Mouse (Mus musculus): ENCODE results near the gene Nme3. TPM values are rescaled to one million over a fixed set of nuclear protein-coding genes. Genes with fewer than 3 reads are reported as not detected.

The Nme3 gene
- total and polyA plus RNA-seq, 2 experiments from 2014 or later, result 74.7 to 75.7 TPM

DNA sequence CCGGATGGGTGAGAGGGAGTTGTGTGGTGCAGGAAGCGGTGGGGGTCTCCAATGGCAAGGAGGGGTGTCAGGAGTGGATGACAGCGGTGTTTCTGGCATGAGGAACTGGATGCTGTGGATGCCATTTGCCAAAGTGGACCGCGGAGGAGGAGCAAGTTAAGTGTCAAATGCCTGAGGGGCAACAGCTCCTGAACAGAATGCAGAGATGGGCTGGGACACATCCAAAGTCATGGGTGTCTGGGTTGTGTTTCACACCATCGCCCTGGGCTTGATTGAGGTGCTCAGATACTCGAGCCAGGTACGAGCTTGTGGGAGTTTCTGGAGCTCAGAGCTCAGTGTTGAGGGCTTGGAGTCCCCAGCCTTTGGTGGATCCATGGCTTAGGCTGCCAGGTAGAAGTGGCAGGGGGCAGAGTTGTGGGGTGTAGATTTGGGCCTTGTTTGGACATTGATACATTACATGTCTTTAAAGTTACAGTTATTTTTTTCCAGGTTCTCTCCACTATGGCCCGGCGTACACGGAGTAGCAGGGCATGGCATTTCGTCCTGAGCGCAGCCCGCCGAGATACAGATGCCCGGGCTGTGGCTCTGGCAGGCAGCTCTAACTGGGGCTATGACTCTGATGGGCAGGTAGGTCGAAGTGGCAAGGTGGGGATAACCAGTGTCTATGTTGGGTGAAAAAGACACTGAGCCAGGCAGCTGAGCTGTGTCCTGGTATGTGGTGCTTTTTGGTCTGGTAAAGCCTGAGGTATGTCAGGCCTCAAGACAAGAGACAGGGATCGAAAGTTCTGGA, 8.8 kb upstream of the Nme3 start:
- H3K4me1 ChIP-seq (ENCODE audit: insufficient read depth), result peaks cover 9% of the 10 kb centered on the region
- H3K4me3 ChIP-seq (ENCODE audit: low read depth, low read length), result peak overlapping the region; percentile 86
- ATAC-seq (no peak), DNase-seq (no peak)
- 65% methylated on average over 18 of the region's 18 CpGs for WGBS
- H3K36me3 ChIP-seq (ENCODE audit: insufficient read depth), result peaks cover 46% of the 10 kb centered on the region
- H3K27ac ChIP-seq (ENCODE audit: low read depth, low read length), result peak overlapping the region; percentile 84; the same call in 1 of the 2 replicates
- H3K4me2 ChIP-seq (ENCODE audit: low read depth), result peak overlapping the region; percentile 92
- H3K9me3 ChIP-seq (ENCODE audit: low read length), result no peaks in the 10 kb centered on the region
- no peak for TF ChIP-seq CTCF (IDR thresholded peaks at IDR 0.05; ENCODE audit: low read depth)
- no peaks in the 10 kb centered on the region for H3K27me3 ChIP-seq (ENCODE audit: insufficient read depth, low read length)
- H3K9ac ChIP-seq, result peak overlapping the region; percentile 77

DNA sequence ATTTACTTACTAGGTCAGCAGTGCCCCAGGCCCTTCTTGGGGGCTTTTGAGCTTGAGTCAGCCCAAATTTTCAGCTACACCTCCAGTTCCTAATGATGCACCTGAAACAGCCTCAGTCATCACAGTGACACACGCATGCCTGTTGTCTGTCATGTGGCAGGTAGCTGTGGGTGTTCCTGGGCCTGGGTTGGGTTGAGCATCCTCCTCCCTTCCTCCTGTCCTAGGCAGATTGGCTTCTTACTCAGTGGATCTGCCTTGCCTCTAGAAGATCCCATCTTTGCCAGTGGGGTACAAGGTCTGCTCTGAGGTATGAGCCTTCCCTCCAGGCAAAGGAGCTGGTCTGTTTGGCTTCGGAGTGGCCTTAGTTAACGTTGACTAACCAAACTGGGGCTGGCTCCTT, 7.4 kb upstream of the Nme3 start:
- Histone ChIP-seq H3K27ac (ENCODE audit: low read depth, low read length) (no peak overlapping the region), H3K9me3 (ENCODE audit: low read length) (no peaks in the 10 kb centered on the region), H3K4me2 (ENCODE audit: low read depth) (no peak overlapping the region), H3K4me1 (ENCODE audit: insufficient read depth) (peaks cover 13% of the 10 kb centered on the region), H3K4me3 (ENCODE audit: low read depth, low read length) (no peak overlapping the region), H3K27me3 (ENCODE audit: insufficient read depth, low read length) (no peaks in the 10 kb centered on the region), H3K9ac (no peak overlapping the region), H3K36me3 (ENCODE audit: insufficient read depth) (peaks cover 46% of the 10 kb centered on the region)
- 93% methylated on average over 3 of the region's 3 CpGs for WGBS
- ATAC-seq (no peak), DNase-seq (no peak)
- TF ChIP-seq CTCF (IDR thresholded peaks at IDR 0.05; ENCODE audit: low read depth), result no peak

- peaks cover 43% of the 10 kb centered on the region for H3K36me3 ChIP-seq (ENCODE audit: insufficient read depth)
- 86% methylated on average over 19 of the region's 19 CpGs for WGBS
- H3K4me1 ChIP-seq (ENCODE audit: insufficient read depth), result peaks cover 18% of the 10 kb centered on the region
- no peaks in the 10 kb centered on the region for H3K27me3 ChIP-seq (ENCODE audit: insufficient read depth, low read length)
- H3K4me3 ChIP-seq (ENCODE audit: low read depth, low read length), result no peak overlapping the region
- TF ChIP-seq CTCF (IDR thresholded peaks at IDR 0.05; ENCODE audit: low read depth), result no peak
- no peak for DNase-seq
- no peak overlapping the region for H3K4me2 ChIP-seq (ENCODE audit: low read depth)
- H3K27ac ChIP-seq (ENCODE audit: low read depth, low read length), result no peak overlapping the region
- H3K9me3 ChIP-seq (ENCODE audit: low read length), result no peaks in the 10 kb centered on the region
- no peak for ATAC-seq
- no peak overlapping the region for H3K9ac ChIP-seq
Measured at GRCm38 (mm10) chr17:24890151-24891092, 5.9 kb upstream of the Nme3 start.

DNA sequence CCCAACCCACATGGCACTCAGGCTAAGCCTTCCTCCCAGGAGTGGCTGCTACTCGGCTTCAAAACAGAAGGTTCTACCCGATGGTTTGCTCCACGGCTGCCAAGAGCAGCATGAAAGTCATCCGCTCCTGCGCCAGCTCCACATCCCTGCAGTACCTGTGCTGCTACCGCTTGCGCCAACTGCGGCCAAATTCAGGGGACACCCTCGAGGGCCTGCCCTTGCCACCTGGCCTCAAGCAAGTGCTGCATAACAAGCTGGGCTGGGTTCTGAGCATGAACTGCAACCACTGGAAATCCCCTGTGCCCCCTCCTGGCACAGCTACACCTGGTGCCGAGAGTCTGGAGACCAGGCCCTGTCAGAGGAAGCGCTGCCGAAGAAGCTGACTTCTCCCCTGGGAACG, 5.0 kb upstream of the Nme3 start:
- no peaks in the 10 kb centered on the region for H3K9me3 ChIP-seq (ENCODE audit: low read length)
- no peak overlapping the region for H3K4me3 ChIP-seq (ENCODE audit: low read depth, low read length)
- no peak overlapping the region for H3K4me2 ChIP-seq (ENCODE audit: low read depth)
- no peak for TF ChIP-seq CTCF (IDR thresholded peaks at IDR 0.05; ENCODE audit: low read depth)
- no peak overlapping the region for H3K9ac ChIP-seq
- no peak for DNase-seq
- no peak for ATAC-seq
- WGBS, result 85% methylated on average over 12 of the region's 13 CpGs
- peaks cover 23% of the 10 kb centered on the region for H3K4me1 ChIP-seq (ENCODE audit: insufficient read depth)
- peaks cover 43% of the 10 kb centered on the region for H3K36me3 ChIP-seq (ENCODE audit: insufficient read depth)
- no peak overlapping the region for H3K27ac ChIP-seq (ENCODE audit: low read depth, low read length)
- H3K27me3 ChIP-seq (ENCODE audit: insufficient read depth, low read length), result no peaks in the 10 kb centered on the region

DNA sequence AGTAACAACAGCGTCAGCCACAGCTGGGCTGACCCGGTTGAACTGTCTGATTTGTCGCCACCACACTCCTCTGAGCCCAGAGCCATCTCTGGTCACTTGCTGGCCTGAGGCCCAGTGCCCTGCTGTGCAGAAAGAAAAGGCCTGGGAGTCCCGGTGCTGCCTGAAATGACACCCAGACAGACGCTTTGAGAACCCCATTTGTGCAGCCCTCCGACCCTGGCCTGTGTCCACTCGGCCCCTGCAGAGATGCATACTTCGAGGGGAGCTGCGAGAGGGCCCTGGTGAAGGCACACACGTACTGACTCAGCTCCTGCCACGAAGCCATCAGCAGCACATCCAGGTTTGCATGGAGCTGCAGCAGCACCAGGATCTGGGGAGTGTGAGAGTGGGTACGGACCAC, 3.5 kb upstream of the Nme3 start:
- H3K36me3 ChIP-seq (ENCODE audit: insufficient read depth), result peaks cover 47% of the 10 kb centered on the region
- no peaks in the 10 kb centered on the region for H3K9me3 ChIP-seq (ENCODE audit: low read length)
- 87% methylated on average over 12 of the region's 12 CpGs for WGBS
- no peaks in the 10 kb centered on the region for H3K27me3 ChIP-seq (ENCODE audit: insufficient read depth, low read length)
- peaks cover 22% of the 10 kb centered on the region for H3K4me1 ChIP-seq (ENCODE audit: insufficient read depth)
- H3K27ac ChIP-seq (ENCODE audit: low read depth, low read length), result no peak overlapping the region
- H3K4me2 ChIP-seq (ENCODE audit: low read depth), result no peak overlapping the region
- no peak overlapping the region for H3K4me3 ChIP-seq (ENCODE audit: low read depth, low read length)
- no peak overlapping the region for H3K9ac ChIP-seq
- no peak for TF ChIP-seq CTCF (IDR thresholded peaks at IDR 0.05; ENCODE audit: low read depth)
- no peak for DNase-seq
- no peak for ATAC-seq

GRCm38 (mm10) chr17:24893276-24893675, 3.0 kb upstream of the Nme3 start:
- no peak for DNase-seq
- no peak overlapping the region for H3K9ac ChIP-seq
- peaks cover 52% of the 10 kb centered on the region for H3K36me3 ChIP-seq (ENCODE audit: insufficient read depth)
- ATAC-seq, result no peak
- 91% methylated on average over 2 of the region's 2 CpGs for WGBS
- H3K4me1 ChIP-seq (ENCODE audit: insufficient read depth), result peaks cover 20% of the 10 kb centered on the region
- H3K9me3 ChIP-seq (ENCODE audit: low read length), result no peaks in the 10 kb centered on the region
- H3K27ac ChIP-seq (ENCODE audit: low read depth, low read length), result no peak overlapping the region
- TF ChIP-seq CTCF (IDR thresholded peaks at IDR 0.05; ENCODE audit: low read depth), result no peak
- no peak overlapping the region for H3K4me3 ChIP-seq (ENCODE audit: low read depth, low read length)
- H3K4me2 ChIP-seq (ENCODE audit: low read depth), result no peak overlapping the region
- no peaks in the 10 kb centered on the region for H3K27me3 ChIP-seq (ENCODE audit: insufficient read depth, low read length)
